Mouse (Mus musculus): Measurements from ENCODE around the gene Cdk5rap1.
"Not testable (repeated sequence)": the region's sequence is repeated elsewhere in the genome, so short reads cannot be mapped to it uniquely, and the experiment has no call there.

Gene Cdk5rap1

GRCm38 (mm10) chr2:154379103-154379502 lies 6.3 kb upstream of the Cdk5rap1 start:
- no peak for DNase-seq (ENCODE audit: inconsistent age in 2 of 2, low spot score in 1 of 2)

GRCm38 (mm10) chr2:154374807-154375601 lies 2.2 kb upstream of the Cdk5rap1 start:
- peak; percentile 53 to 73 for DNase-seq (ENCODE audit: inconsistent age in 2 of 2, low spot score in 1 of 2)

- DNase-seq (ENCODE audit: inconsistent age in 2 of 2, low spot score in 1 of 2), result peak; percentile 50 to 82
These were observed 1.3 kb upstream of the Cdk5rap1 start for GRCm38 (mm10) chr2:154373961-154374632.

- DNase-seq (ENCODE audit: inconsistent age in 2 of 2, low spot score in 1 of 2), result peak; percentile 89 to 97
These were observed 520 bp downstream of the Cdk5rap1 start for GRCm38 (mm10) chr2:154372151-154372829.

- DNase-seq (ENCODE audit: inconsistent age in 2 of 2, low spot score in 1 of 2), result no peak
These were observed 5.3 kb downstream of the Cdk5rap1 start for GRCm38 (mm10) chr2:154367510-154367909.

GRCm38 (mm10) chr2:154354000-154354425 lies 18.8 kb downstream of the Cdk5rap1 start:
- not testable (repeated sequence) for DNase-seq (ENCODE audit: inconsistent age in 2 of 2, low spot score in 1 of 2)

- DNase-seq (ENCODE audit: inconsistent age in 2 of 2, low spot score in 1 of 2), result no peak
These were observed 24.7 kb downstream of the Cdk5rap1 start for GRCm38 (mm10) chr2:154348152-154348551.

GRCm38 (mm10) chr2:154339356-154339755 lies 33.5 kb downstream of the Cdk5rap1 start:
- DNase-seq (ENCODE audit: inconsistent age in 2 of 2, low spot score in 1 of 2), result no peak

- no peak for DNase-seq (ENCODE audit: inconsistent age in 2 of 2, low spot score in 1 of 2)
These were observed 34.6 kb downstream of the Cdk5rap1 start for GRCm38 (mm10) chr2:154338161-154338560.

- no peak for DNase-seq (ENCODE audit: inconsistent age in 2 of 2, low spot score in 1 of 2)
These were observed 37.2 kb downstream of the Cdk5rap1 start for GRCm38 (mm10) chr2:154335572-154335971.

- DNase-seq (ENCODE audit: inconsistent age in 2 of 2, low spot score in 1 of 2), result no peak
These were observed 46.0 kb downstream of the Cdk5rap1 start for GRCm38 (mm10) chr2:154326852-154327251.

GRCm38 (mm10) chr2:154313771-154314170 lies 59.0 kb downstream of the Cdk5rap1 start:
- not testable (repeated sequence) for DNase-seq (ENCODE audit: inconsistent age in 2 of 2, low spot score in 1 of 2)

- DNase-seq (ENCODE audit: inconsistent age in 2 of 2, low spot score in 1 of 2), result not testable (repeated sequence)
These were observed 65.9 kb downstream of the Cdk5rap1 start, which contains the start of gene Bpifb9b for GRCm38 (mm10) chr2:154306927-154307326. Gene Bpifb9b, plus strand, starts transcription at chr2:154307227.

GRCm38 (mm10) chr2:154304604-154305003 lies 68.2 kb downstream of the Cdk5rap1 start:
- not testable (repeated sequence) for DNase-seq (ENCODE audit: inconsistent age in 2 of 2, low spot score in 1 of 2)

- no peak for DNase-seq (ENCODE audit: inconsistent age in 2 of 2, low spot score in 1 of 2)
These were observed 71.0 kb downstream of the Cdk5rap1 start for GRCm38 (mm10) chr2:154301763-154302162.

- peak; percentile 75 to 88 for DNase-seq (ENCODE audit: inconsistent age in 2 of 2, low spot score in 1 of 2)
These were observed 72.3 kb downstream of the Cdk5rap1 start for GRCm38 (mm10) chr2:154300496-154300895.

GRCm38 (mm10) chr2:154294746-154295145 lies 78.1 kb downstream of the Cdk5rap1 start:
- DNase-seq (ENCODE audit: inconsistent age in 2 of 2, low spot score in 1 of 2), result peak; percentile 38 to 84

- peak in 1 of 2 experiments; percentile 43 for DNase-seq (ENCODE audit: inconsistent age in 2 of 2, low spot score in 1 of 2)
These were observed 80.0 kb downstream of the Cdk5rap1 start for GRCm38 (mm10) chr2:154292833-154293232.

- DNase-seq (ENCODE audit: inconsistent age in 2 of 2, low spot score in 1 of 2), result peak; percentile 68 to 84
These were observed 80.9 kb downstream of the Cdk5rap1 start for GRCm38 (mm10) chr2:154291866-154292265.

Data from adrenal gland, adult (tissue).